Mouse (Mus musculus): ENCODE data around the gene Tktl2.

The Tktl2 gene

DNA sequence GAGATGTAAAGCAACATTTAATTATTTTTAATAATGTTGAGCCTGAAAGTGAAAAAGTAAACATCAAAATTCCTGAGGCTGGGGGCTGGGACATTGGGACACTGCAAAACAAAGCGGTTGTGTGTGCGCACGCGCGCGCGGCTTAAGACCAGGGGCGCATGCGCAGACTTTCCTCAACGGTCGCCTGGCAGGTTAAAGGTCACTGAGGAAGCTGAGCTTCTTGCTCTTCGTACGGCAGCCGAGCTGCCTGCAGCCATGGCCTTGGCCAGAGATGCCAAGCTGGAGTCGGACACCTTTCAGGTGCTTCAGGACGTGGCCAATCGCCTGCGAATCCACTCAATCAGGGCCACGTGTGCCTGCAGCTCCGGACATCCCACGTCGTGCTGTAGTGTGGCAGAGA lies at the start of gene Tktl2:
Tktl2 (plus strand) TSS at position 220 of the 400 bp plus-strand sequence.
- no peak for DNase-seq (ENCODE audit: low spot score)

GRCm38 (mm10) chr8:66469821-66470220 lies 41.7 kb upstream of the Tktl2 start:
- no peak for DNase-seq (ENCODE audit: low spot score)

DNA sequence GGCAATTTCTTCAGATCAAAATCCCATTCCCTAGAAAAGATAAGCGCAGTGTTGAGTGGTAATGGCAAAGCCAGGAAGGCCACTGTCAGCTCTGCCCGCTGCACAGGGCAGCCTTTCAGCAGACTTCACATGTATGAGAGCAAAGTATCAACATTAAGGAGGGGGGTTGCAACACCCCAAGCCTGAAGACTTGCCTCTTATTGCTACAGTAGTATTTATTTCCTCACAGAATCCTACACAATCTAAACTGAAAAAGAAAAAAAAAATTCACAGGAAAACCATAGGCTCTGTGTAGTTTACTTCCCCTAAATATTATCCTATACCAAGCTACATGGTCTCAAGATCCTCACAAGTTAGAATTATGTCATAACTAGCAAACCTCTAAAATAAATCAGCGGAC lies 34.7 kb upstream of the Tktl2 start:
- DNase-seq (ENCODE audit: low spot score) = no peak

DNA sequence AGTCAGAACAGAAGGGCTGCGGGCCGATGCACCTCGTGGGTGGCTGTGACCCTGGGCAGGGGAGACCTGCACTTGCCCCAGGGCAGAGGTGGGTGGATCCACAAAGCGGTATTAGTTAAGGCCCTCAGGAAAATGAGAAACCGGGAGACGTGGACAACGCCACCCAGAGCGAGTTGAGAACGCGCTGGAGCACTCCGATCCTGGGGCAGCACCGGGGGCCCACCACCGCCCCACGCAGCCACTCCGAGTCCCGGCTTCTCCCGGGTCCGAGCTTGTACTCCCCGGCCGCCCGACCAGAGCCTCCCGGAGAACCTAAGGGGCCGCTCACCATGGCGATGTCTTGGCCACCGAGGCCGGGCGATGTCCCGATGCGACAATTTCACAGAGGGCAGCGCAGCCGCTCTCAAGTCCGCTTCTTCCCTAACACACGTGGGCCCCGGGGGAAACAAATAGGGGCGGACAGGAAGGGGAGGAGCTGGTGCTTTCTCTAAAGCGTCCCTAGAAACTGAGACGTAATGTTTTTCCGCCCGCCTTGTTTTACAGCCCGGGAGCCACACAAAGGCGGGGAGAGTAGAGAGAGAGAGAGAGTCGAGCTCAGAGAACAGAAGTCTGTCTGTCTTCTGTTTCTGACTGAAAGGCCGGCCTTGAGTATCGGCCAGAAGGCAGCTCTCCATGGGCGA lies 25.3 kb upstream of the Tktl2 start, which contains the start of gene Tma16:
Tma16 (minus strand) TSS at position 447 of the 680 bp plus-strand sequence.
- DNase-seq (ENCODE audit: low spot score) = peak; percentile 71

DNA sequence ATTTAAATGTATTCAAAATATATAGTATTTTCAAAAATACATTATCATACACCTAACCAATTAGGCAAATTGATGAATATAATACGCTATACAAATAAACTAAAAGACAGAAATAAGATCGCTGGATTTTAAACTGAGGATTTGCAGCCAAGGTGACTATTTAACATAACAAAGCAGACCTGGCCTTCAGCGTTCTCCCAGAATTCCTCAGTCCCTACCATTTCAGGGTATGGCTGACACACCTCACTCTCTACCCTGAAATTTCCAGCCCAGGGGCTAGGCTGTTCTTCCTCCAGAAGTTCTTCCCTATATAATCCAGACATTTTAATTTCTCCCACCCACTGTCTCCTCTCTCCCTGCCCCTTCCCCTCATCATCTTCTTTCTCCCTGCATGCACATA lies 23.0 kb upstream of the Tktl2 start:
- no peak for DNase-seq (ENCODE audit: low spot score)

DNA sequence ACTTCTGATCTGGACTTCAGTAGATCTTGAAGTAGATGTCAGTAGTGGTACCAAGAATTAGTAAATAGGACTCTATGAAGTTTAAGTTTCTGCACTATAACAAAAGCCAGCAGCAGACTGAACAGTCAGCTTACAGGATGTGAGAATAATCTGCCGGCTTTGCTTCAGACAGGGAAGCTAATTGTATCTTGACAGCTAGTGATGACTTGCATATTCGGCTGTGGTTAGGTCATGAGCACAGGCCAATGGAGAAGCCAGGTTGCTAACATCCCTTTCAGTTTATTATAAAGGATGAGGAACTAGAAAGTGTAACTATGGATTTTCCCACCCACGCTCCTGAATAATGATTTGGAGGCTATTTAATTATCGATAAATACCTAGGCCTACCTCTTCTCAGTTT lies 20.9 kb upstream of the Tktl2 start:
- DNase-seq (ENCODE audit: low spot score) = no peak

DNA sequence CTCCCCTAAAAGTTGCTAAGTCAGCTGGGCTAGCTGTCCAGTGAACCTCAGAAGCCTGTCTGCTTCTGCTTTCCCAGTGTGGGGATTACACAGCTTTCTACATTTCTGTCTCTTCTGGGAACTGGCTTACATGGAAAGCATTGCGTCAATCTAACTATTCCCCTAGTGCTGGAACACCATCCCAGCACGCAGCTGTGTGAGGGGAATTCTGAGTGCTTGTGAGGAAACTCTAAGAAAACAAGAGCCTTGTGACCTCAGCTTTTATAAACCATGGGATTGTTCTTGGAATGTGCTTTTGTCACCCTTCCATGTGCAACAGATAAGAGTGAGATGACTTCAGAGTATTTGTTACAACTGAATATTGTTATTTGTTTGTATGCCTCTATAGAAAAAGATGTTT lies 17.1 kb upstream of the Tktl2 start:
- no peak for DNase-seq (ENCODE audit: low spot score)

GRCm38 (mm10) chr8:66495726-66496125 lies 15.8 kb upstream of the Tktl2 start:
- peak; percentile 75 for DNase-seq (ENCODE audit: low spot score)

GRCm38 (mm10) chr8:66496998-66497577 lies 14.5 kb upstream of the Tktl2 start:
- peak; percentile 21 for DNase-seq (ENCODE audit: low spot score)

GRCm38 (mm10) chr8:66503381-66503780 lies 8.2 kb upstream of the Tktl2 start:
- DNase-seq (ENCODE audit: low spot score) = no peak

- no peak for DNase-seq (ENCODE audit: low spot score)
Measured at GRCm38 (mm10) chr8:66519149-66519548, 7.6 kb downstream of the Tktl2 start.

- no peak for DNase-seq (ENCODE audit: low spot score)
Measured at GRCm38 (mm10) chr8:66520576-66520975, 9.0 kb downstream of the Tktl2 start.

DNA sequence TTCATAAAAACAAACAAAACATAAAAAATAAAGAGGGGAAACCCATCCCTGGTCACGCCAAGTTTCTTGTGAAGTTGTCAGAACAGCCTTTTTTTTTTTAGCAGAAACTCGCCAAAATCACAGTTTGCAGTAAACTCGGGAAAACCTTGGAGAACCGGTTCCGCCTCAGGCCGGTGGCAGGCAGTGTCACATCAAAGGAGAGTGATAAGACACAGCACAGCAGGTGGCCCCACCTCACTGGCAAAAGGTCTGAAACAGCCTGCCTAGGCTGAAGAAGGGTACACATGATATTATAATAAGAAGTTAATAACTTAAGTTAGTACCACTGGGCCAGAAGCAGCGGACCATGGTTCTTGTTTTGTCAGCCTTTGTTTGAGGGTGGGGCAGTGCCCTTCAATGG lies 38.5 kb downstream of the Tktl2 start:
- DNase-seq (ENCODE audit: low spot score) = peak; percentile 4

Measured in urinary bladder, postnatal 14 days (tissue).